Mouse (Mus musculus): ENCODE measurements around the gene Ift46.

DNA sequence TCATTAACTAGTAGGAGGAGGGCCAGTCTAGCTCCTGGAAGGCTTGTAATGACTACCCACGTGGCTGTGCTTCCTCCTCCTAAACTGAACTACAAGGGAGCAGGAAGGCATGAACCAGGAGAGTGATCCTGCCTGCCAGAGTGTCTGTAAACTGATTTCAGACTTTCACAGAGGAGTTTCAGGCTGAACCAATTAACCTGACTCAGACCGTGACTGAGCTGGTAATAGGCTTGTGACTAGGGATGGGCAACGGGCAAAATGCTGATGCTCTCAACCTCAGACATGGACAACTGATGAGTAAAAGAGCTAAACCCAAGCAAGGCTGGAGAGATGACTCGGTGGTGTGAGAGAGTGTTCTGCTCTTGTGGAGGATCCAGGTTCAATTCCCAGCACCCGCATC, 40.3 kb upstream of the Ift46 start:
- TF ChIP-seq GATA1 (IDR thresholded peaks at IDR 0.05; ENCODE audit: low read length) (no peak), TAL1 (IDR thresholded peaks at IDR 0.05; ENCODE audit: low read length) (no peak)

Measured in erythroblast, embryonic 14.5 days (primary cell).